Mouse (Mus musculus) lung, adult 2 months (tissue): Measurements from ENCODE around the gene Tdp1.

Experiments used
- CTCF ChIP-seq: fragments of 200-500 bp; IDR thresholded peaks from 2 replicates; pipeline ENCODE4 v1.5.1; 2011; ENCODE audit warnings: mild to moderate bottlenecking, low read length, control low read depth; ENCODE audit not compliant: insufficient read depth
- POLR2A ChIP-seq: fragments of 200-500 bp; IDR thresholded peaks from 2 replicates; pipeline ENCODE4 v1.6.1; 2011; ENCODE audit warnings: low read depth, mild to moderate bottlenecking, control low read depth, low read length, borderline replicate concordance; ENCODE audit errors: extremely low read depth

- TF ChIP-seq POLR2A (no peak), CTCF (no peak)
These were observed 46.2 kb upstream of the Tdp1 start for GRCm38 (mm10) chr12:99838109-99838508.
